Mouse (Mus musculus) neural tube, embryonic 11.5 days (tissue): ENCODE results near the gene Igsf23. TPM values are rescaled to one million over a fixed set of nuclear protein-coding genes. Genes with fewer than 3 reads are reported as not detected.
A peak's percentile ranks its signal among the peaks of the same experiment; 100 is the strongest.

Experiments
- ATAC-seq: fragments of 200-750 bp; cut with Nextera tagmentation; 2 replicates; pipeline ENCODE4 v1.8.0; 2017; ENCODE audit warnings: moderate number of reproducible peaks, mild to moderate bottlenecking, moderate TSS enrichment, moderate library complexity; ENCODE audit not compliant: insufficient read depth, low FRiP score, low TSS enrichment
- DNase-seq: peaks from one replicate; pipeline ENCODE4 v3.0.0-alpha.2; 2015; ENCODE audit warnings: low spot score
- H3K27ac ChIP-seq: fragments of 300-500 bp; sonication (generic); 2 replicates; pipeline ENCODE4 v1.5.1; 2014; ENCODE audit warnings: low read depth, mild to moderate bottlenecking, low read length
- H3K27me3 ChIP-seq: fragments of 300-500 bp; sonication (generic); 2 replicates; pipeline ENCODE4 v1.6.1; 2014; ENCODE audit warnings: mild to moderate bottlenecking, low read length, mixed read lengths; ENCODE audit not compliant: control insufficient read depth, insufficient read depth
- H3K36me3 ChIP-seq: fragments of 300-500 bp; sonication (generic); 2 replicates; pipeline ENCODE4 v1.6.1; 2014; ENCODE audit warnings: mild to moderate bottlenecking, low read length, moderate library complexity, mixed read lengths; ENCODE audit not compliant: control insufficient read depth, insufficient read depth
- H3K4me1 ChIP-seq: fragments of 300-500 bp; sonication (generic); 2 replicates; pipeline ENCODE4 v1.6.1; 2014; ENCODE audit warnings: low read length, mixed read lengths; ENCODE audit not compliant: control insufficient read depth, insufficient read depth
- H3K4me2 ChIP-seq: fragments of 300-500 bp; sonication (generic); 2 replicates; pipeline ENCODE4 v1.6.1; 2014; ENCODE audit warnings: low read depth, mild to moderate bottlenecking, moderate library complexity
- H3K4me3 ChIP-seq: fragments of 300-500 bp; sonication (generic); 2 replicates; pipeline ENCODE4 v1.5.1; 2014; ENCODE audit warnings: low read depth, low read length
- H3K9ac ChIP-seq: fragments of 300-500 bp; sonication (generic); 2 replicates; pipeline ENCODE4 v1.6.1; 2014; ENCODE audit warnings: mild to moderate bottlenecking, low read length
- H3K9me3 ChIP-seq: fragments of 300-500 bp; sonication (generic); 2 replicates; pipeline ENCODE4 v1.6.1; 2016; ENCODE audit warnings: low read length; ENCODE audit not compliant: control insufficient read depth
- WGBS: fragments of 180-500 bp; shearing (Covaris S2); extraction: QIAGEN DNeasy Blood & Tissue Kit; methylation state at CpG from one replicate; pipeline ENCODE4 v1.1.7; 2014; 5-methylcytosine and 5-hydroxymethylcytosine counted together
- polyA plus RNA-seq: library from polyadenylated mRNA; unstranded; fragments of >200 nt; fragmentation: Nextera tagmentation; extraction: Ambion mirVana; gene quantifications from 2 replicates; pipeline ENCODE4 v1.2.1, GENCODE M21; 2014

Igsf23 gene
- polyA plus RNA-seq, 1 experiment from 2014 or later, result not detected

GRCm38 (mm10) chr7:19956341-19956781 is 5.8 kb upstream of the Igsf23 start:
- no peak overlapping the region for H3K27ac ChIP-seq
- H3K27me3 ChIP-seq, result no peaks in the 10 kb centered on the region
- ATAC-seq (no peak), DNase-seq (peak; percentile 84)
- no peaks in the 10 kb centered on the region for H3K4me1 ChIP-seq
- no peak overlapping the region for H3K4me2 ChIP-seq
- no peaks in the 10 kb centered on the region for H3K9me3 ChIP-seq
- H3K4me3 ChIP-seq, result no peak overlapping the region
- WGBS, result 4% methylated on average over 7 of the region's 7 CpGs
- no peaks in the 10 kb centered on the region for H3K36me3 ChIP-seq
- no peak overlapping the region for H3K9ac ChIP-seq

GRCm38 (mm10) chr7:19955861-19956260 is 5.3 kb upstream of the Igsf23 start:
- H3K36me3 ChIP-seq, result no peaks in the 10 kb centered on the region
- no peak overlapping the region for H3K4me2 ChIP-seq
- WGBS, result 80% methylated on average over 4 of the region's 4 CpGs
- no peak overlapping the region for H3K27ac ChIP-seq
- no peaks in the 10 kb centered on the region for H3K4me1 ChIP-seq
- H3K27me3 ChIP-seq, result no peaks in the 10 kb centered on the region
- no peak overlapping the region for H3K4me3 ChIP-seq
- no peak for DNase-seq
- no peak overlapping the region for H3K9ac ChIP-seq
- no peaks in the 10 kb centered on the region for H3K9me3 ChIP-seq
- no peak for ATAC-seq

- Histone ChIP-seq H3K4me3 (no peak overlapping the region), H3K36me3 (no peaks in the 10 kb centered on the region), H3K9ac (no peak overlapping the region), H3K4me1 (no peaks in the 10 kb centered on the region), H3K9me3 (no peaks in the 10 kb centered on the region), H3K27me3 (no peaks in the 10 kb centered on the region), H3K27ac (no peak overlapping the region), H3K4me2 (no peak overlapping the region)
- DNase-seq (no peak), ATAC-seq (0 out of 2 replicates have a peak, but pooled peaks have one; percentile 45)
- WGBS, result 52% methylated on average over 9 of the region's 9 CpGs
Observed at GRCm38 (mm10) chr7:19953054-19953453, 2.5 kb upstream of the Igsf23 start.

GRCm38 (mm10) chr7:19952320-19952986 is 1.9 kb upstream of the Igsf23 start:
- no peaks in the 10 kb centered on the region for H3K27me3 ChIP-seq
- 71% methylated on average over 10 of the region's 10 CpGs for WGBS
- DNase-seq, result no peak
- no peaks in the 10 kb centered on the region for H3K36me3 ChIP-seq
- no peak overlapping the region for H3K9ac ChIP-seq
- H3K4me2 ChIP-seq, result no peak overlapping the region
- no peak overlapping the region for H3K4me3 ChIP-seq
- H3K9me3 ChIP-seq, result no peaks in the 10 kb centered on the region
- H3K4me1 ChIP-seq, result no peaks in the 10 kb centered on the region
- no peak overlapping the region for H3K27ac ChIP-seq
- peak; percentile 45; the same call in 1 of the 2 replicates for ATAC-seq

- Histone ChIP-seq H3K9me3 (no peaks in the 10 kb centered on the region), H3K36me3 (no peaks in the 10 kb centered on the region), H3K4me1 (no peaks in the 10 kb centered on the region), H3K27ac (no peak overlapping the region), H3K27me3 (no peaks in the 10 kb centered on the region), H3K4me2 (no peak overlapping the region), H3K9ac (no peak overlapping the region), H3K4me3 (no peak overlapping the region)
- 61% methylated on average over 10 of the region's 10 CpGs for WGBS
- no peak for ATAC-seq
- no peak for DNase-seq
Observed at GRCm38 (mm10) chr7:19949996-19950395, 560 bp downstream of the Igsf23 start.

- H3K4me2 ChIP-seq, result no peak overlapping the region
- H3K4me1 ChIP-seq, result no peaks in the 10 kb centered on the region
- H3K9ac ChIP-seq, result no peak overlapping the region
- no peak overlapping the region for H3K27ac ChIP-seq
- H3K36me3 ChIP-seq, result no peaks in the 10 kb centered on the region
- 81% methylated on average over 12 of the region's 12 CpGs for WGBS
- H3K4me3 ChIP-seq, result no peak overlapping the region
- H3K9me3 ChIP-seq, result no peaks in the 10 kb centered on the region
- H3K27me3 ChIP-seq, result no peaks in the 10 kb centered on the region
- DNase-seq (no peak), ATAC-seq (no peak)
Observed at GRCm38 (mm10) chr7:19948956-19949355, 1.6 kb downstream of the Igsf23 start.

- DNase-seq, result no peak
- H3K27me3 ChIP-seq, result no peaks in the 10 kb centered on the region
- no peak overlapping the region for H3K9ac ChIP-seq
- 86% methylated on average over 13 of the region's 13 CpGs for WGBS
- no peak overlapping the region for H3K4me3 ChIP-seq
- H3K4me1 ChIP-seq, result no peaks in the 10 kb centered on the region
- H3K4me2 ChIP-seq, result no peak overlapping the region
- no peak overlapping the region for H3K27ac ChIP-seq
- ATAC-seq, result no peak
- no peaks in the 10 kb centered on the region for H3K9me3 ChIP-seq
- H3K36me3 ChIP-seq, result no peaks in the 10 kb centered on the region
Observed at GRCm38 (mm10) chr7:19945821-19946515, 4.6 kb downstream of the Igsf23 start.

GRCm38 (mm10) chr7:19945201-19945600 is 5.4 kb downstream of the Igsf23 start:
- no peaks in the 10 kb centered on the region for H3K27me3 ChIP-seq
- 90% methylated on average over 5 of the region's 5 CpGs for WGBS
- H3K9ac ChIP-seq, result no peak overlapping the region
- no peaks in the 10 kb centered on the region for H3K36me3 ChIP-seq
- no peak for ATAC-seq
- no peak overlapping the region for H3K4me3 ChIP-seq
- no peak overlapping the region for H3K4me2 ChIP-seq
- DNase-seq, result no peak
- no peaks in the 10 kb centered on the region for H3K4me1 ChIP-seq
- H3K27ac ChIP-seq, result no peak overlapping the region
- H3K9me3 ChIP-seq, result no peaks in the 10 kb centered on the region

GRCm38 (mm10) chr7:19944709-19945108 is 5.8 kb downstream of the Igsf23 start:
- Histone ChIP-seq H3K4me3 (no peak overlapping the region), H3K4me1 (no peaks in the 10 kb centered on the region), H3K27me3 (no peaks in the 10 kb centered on the region), H3K36me3 (no peaks in the 10 kb centered on the region), H3K9ac (no peak overlapping the region), H3K27ac (no peak overlapping the region), H3K9me3 (no peaks in the 10 kb centered on the region), H3K4me2 (no peak overlapping the region)
- no peak for DNase-seq
- WGBS, result 92% methylated on average over 8 of the region's 8 CpGs
- ATAC-seq, result no peak
